Mouse (Mus musculus) regulatory T cell (primary cell): ENCODE measurements around the gene Mc1r.
"Not testable (repeated sequence)": the region's sequence is repeated elsewhere in the genome, so short reads cannot be mapped to it uniquely, and the experiment has no call there.

ENCODE experiments used
- in situ Hi-C: fragments of 300-600 bp; cut with MboI, MseI; formaldehyde crosslinking; loops from one replicate; pipeline ENCODE4 v1.15.1; 2025; ENCODE audit warnings: high pct_unique_total_duplicates

Mc1r gene

GRCm38 (mm10) chr8:123429722-123430013 is 22.8 kb downstream of the Mc1r start:
- in situ Hi-C loops, result not testable (repeated sequence)

- in situ Hi-C loops, result not testable (repeated sequence)
These were observed 24.0 kb downstream of the Mc1r start for GRCm38 (mm10) chr8:123430936-123431335.

- in situ Hi-C loops, result no loop called here
These were observed 24.9 kb downstream of the Mc1r start for GRCm38 (mm10) chr8:123431616-123432365.

GRCm38 (mm10) chr8:123432381-123432780 is 25.5 kb downstream of the Mc1r start:
- in situ Hi-C loops, result no loop called here

GRCm38 (mm10) chr8:123433241-123433974 is 26.5 kb downstream of the Mc1r start:
- in situ Hi-C loops, result not testable (repeated sequence)

DNA sequence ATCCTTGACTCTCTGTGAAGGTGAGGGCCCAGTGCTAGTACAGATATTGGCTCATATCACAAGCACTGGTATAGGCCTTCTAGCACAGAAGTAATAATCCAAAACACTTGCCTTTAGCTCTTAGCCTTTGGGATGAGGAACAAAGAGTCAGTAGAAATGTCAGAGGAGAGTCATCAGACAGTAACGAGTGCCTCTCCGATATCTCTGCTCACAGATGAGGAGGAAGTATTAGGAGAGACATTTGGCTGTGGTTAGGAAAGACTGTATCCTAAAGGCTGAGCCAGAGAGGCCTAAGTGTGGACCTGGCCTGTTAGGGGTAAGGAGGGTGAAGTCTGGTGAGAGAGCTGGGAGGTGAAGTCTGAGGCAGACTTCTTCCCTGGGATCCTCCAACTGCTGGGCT is 34.9 kb downstream of the Mc1r start:
- in situ Hi-C loops, result no loop called here

GRCm38 (mm10) chr8:123442351-123442750 is 35.4 kb downstream of the Mc1r start:
- in situ Hi-C loops, result no loop called here

- in situ Hi-C loops, result no loop called here
These were observed 36.1 kb downstream of the Mc1r start for GRCm38 (mm10) chr8:123442871-123443575.

GRCm38 (mm10) chr8:123443576-123443921 is 36.6 kb downstream of the Mc1r start:
- in situ Hi-C loops, result no loop called here

GRCm38 (mm10) chr8:123444131-123444530 is 37.2 kb downstream of the Mc1r start:
- in situ Hi-C loops, result no loop called here

GRCm38 (mm10) chr8:123445981-123446380 is 39.1 kb downstream of the Mc1r start:
- in situ Hi-C loops, result no loop called here

DNA sequence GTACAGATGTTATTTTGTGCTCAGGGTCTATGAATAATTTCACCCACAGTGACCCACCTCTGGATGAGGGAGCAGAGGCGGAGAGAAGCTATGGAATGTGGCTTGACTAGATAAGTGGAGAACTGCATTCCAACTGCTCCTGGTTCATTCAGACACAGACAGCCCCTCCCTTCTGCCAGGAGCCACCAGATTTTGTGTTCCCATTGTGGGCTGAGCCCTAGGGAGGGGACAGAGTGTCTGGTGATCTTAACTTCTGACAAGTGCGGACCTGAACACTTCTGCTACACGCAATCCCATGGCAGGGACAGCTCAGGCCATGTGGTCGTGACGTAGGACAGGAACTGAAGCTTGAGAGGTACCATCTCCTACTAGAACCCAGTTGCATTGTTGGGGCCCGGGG is 39.9 kb downstream of the Mc1r start:
- in situ Hi-C loops, result no loop called here

GRCm38 (mm10) chr8:123450783-123451182 is 43.9 kb downstream of the Mc1r start:
- in situ Hi-C loops, result no loop called here

DNA sequence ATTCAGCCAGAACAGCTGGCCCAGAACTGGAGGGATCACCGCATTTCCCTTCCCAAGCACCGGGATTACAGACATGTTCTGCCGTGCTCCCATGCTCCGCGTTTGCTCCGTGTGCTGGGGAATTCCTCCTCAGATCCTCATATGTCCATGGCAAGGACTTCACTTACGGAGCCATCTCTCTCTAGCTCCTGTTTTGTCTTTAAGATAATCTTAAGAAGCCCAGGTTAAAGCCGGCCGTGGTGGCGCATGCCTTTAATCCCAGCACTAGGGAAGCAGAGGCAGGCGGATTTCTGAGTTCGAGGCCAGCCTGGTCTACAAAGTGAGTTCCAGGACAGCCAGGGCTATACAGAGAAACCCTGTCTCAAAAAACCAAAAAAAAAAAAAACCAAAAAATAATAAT is 44.8 kb downstream of the Mc1r start:
- in situ Hi-C loops, result not testable (repeated sequence)

DNA sequence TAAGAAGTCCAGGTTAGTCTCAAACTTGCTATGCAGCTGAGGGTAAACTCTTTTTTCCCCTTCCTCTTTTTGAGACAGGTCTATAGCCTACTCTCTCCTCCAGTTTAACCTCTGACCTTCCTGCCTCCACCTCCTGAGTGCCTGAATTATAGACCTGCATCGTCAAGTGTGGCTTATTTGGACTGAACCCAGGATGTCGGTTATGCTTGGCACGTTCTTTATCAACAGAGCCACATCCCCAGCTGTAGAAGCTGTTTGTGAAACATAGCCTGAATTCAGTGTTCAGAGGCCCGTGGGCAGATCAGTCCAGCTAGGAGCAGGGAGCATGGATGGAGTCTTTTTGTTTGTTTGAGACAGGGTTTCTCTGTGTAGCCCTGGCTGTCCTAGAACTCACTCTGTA is 45.2 kb downstream of the Mc1r start:
- in situ Hi-C loops, result no loop called here

DNA sequence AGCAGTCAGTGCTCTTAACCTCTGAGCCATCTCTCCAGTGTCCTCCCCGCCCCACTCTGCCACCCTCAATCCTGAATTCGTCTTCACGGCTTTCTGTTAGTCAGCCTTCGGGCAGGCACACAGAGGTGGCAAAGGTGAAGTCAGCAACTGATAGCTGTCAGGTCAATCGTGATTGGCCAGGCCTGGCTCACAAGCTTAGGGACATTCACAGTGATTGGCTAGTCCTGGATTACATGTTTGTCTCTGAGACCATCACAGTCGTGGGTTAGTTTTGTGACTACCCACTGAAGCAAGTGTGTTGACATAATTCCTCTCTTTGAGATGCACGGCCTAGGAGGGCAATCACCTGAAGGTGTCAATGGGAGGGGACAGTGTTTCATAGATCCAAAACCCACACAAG is 46.4 kb downstream of the Mc1r start:
- in situ Hi-C loops, result no loop called here

DNA sequence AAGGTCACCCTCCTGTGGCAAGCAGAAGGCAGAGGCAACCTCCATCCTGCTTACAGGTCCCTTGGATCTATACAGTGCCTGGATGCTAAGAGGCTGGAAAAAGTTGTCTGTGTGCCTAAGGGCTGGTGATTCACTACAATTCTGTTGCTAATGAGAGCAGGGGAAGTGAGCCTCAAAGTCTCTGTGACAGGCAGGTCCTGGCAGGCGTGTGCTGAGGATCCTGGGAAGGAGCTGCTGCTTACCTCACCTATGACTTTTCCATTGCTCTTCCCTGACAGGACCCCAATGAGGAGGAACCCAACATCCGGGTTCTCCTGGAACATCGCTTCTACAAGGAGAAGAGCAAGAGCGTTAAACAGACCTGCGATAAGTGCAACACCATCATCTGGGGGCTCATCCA is 47.0 kb downstream of the Mc1r start:
- in situ Hi-C loops, result no loop called here

- in situ Hi-C loops, result no loop called here
These were observed 47.7 kb downstream of the Mc1r start for GRCm38 (mm10) chr8:123454559-123454958.
